In genomic region chr7:124039142-124039541, GRCm38 (mm10) we compare ENCODE assay signal across 23 mouse cellular contexts. TPM values are rescaled to one million over a fixed set of nuclear protein-coding genes. Genes with fewer than 3 reads are reported as not detected.
"Had no signal": no experiment of that assay in that cellular context is flagged by ENCODE, and none has a peak within 500 bp of the region (broad histone marks: within the 10 kb centered on the region; RNA-seq: fewer than 3 reads in every experiment).

No protein-coding gene starts in this region.

- H3K9me3 ChIP-seq: limb, embryonic 15.5 days; lung, embryonic 15.5 days; megakaryocyte, embryonic 14.5 days; midbrain, embryonic 10.5 days; midbrain, embryonic 13.5 days had no signal

- H3K4me3 ChIP-seq: left cerebral cortex, adult 2 months; limb, embryonic 15.5 days; lung, embryonic 15.5 days; megakaryocyte, embryonic 14.5 days; midbrain, embryonic 10.5 days; midbrain, embryonic 13.5 days; myocyte had no signal

- H3K27me3 ChIP-seq: limb, embryonic 15.5 days; lung, embryonic 15.5 days; megakaryocyte, embryonic 14.5 days; midbrain, embryonic 13.5 days had no signal

- H3K36me3 ChIP-seq: limb, embryonic 15.5 days; lung, embryonic 15.5 days; midbrain, embryonic 10.5 days; midbrain, embryonic 13.5 days had no signal

- H3K9ac ChIP-seq: limb, embryonic 15.5 days; liver, embryonic 14.5 days; liver, postnatal 0 days; lung, embryonic 15.5 days; midbrain, embryonic 13.5 days had no signal

- ATAC-seq: liver, postnatal 0 days; midbrain, embryonic 13.5 days; midbrain, embryonic 16.5 days had no signal

- DNase-seq: kidney, adult 2 months; kidney, postnatal 10 days; kidney, postnatal 36 days; layer of hippocampus, postnatal 36 days; liver, postnatal 0 days; lung, postnatal 10 days; lung, postnatal 36 days; right cerebral cortex, adult 18-20 months; right cerebral cortex, postnatal 14 days; right cerebral cortex, postnatal 4 days; thymus, adult 2 months; thymus, postnatal 14 days had no signal

- H3K4me1 ChIP-seq: limb, embryonic 15.5 days; lung, embryonic 15.5 days; megakaryocyte, embryonic 14.5 days had no signal

- H3K4me2 ChIP-seq: limb, embryonic 15.5 days; liver, embryonic 11.5 days; lung, embryonic 15.5 days; midbrain, embryonic 13.5 days had no signal

- H3K27ac ChIP-seq: left cerebral cortex, adult 2 months; limb, embryonic 15.5 days; liver, embryonic 14.5 days; lung, embryonic 15.5 days; midbrain, embryonic 10.5 days; midbrain, embryonic 13.5 days; stomach, postnatal 0 days had no signal

RNA-seq across cellular contexts. Expression of gene Hs3st4, which starts 56.5 kb away (rescaled TPM):
- polyA plus RNA-seq: kidney, adult 2 months; liver, embryonic 14.5 days; liver, postnatal 0 days; myocyte had no signal
